Mouse (Mus musculus) embryonic stem cell, embryonic (primary cell): Measurements from ENCODE around the gene Acaca.

Experiments used
- CTCF ChIA-PET, 4 experiments: fragments of 300-600 bp in 2 of 4; fragments of 350-600 bp in 2 of 4; sonication (Branson Sonifier 250); formaldehyde crosslinking; loops; one replicate each; lab custom pipeline; 2022; ENCODE audit warnings: inconsistent platforms in 2 of 4; lab: Charles Lee
- POLR2A ChIA-PET, 4 experiments: fragments of 300-600 bp in 2 of 4; fragments of 350-600 bp in 2 of 4; sonication (Branson Sonifier 250); formaldehyde crosslinking; loops; one replicate each; lab custom pipeline; 2022; ENCODE audit warnings: antibody characterized with exemption in 4 of 4, inconsistent platforms in 1 of 4; lab: Charles Lee

The Acaca gene

DNA sequence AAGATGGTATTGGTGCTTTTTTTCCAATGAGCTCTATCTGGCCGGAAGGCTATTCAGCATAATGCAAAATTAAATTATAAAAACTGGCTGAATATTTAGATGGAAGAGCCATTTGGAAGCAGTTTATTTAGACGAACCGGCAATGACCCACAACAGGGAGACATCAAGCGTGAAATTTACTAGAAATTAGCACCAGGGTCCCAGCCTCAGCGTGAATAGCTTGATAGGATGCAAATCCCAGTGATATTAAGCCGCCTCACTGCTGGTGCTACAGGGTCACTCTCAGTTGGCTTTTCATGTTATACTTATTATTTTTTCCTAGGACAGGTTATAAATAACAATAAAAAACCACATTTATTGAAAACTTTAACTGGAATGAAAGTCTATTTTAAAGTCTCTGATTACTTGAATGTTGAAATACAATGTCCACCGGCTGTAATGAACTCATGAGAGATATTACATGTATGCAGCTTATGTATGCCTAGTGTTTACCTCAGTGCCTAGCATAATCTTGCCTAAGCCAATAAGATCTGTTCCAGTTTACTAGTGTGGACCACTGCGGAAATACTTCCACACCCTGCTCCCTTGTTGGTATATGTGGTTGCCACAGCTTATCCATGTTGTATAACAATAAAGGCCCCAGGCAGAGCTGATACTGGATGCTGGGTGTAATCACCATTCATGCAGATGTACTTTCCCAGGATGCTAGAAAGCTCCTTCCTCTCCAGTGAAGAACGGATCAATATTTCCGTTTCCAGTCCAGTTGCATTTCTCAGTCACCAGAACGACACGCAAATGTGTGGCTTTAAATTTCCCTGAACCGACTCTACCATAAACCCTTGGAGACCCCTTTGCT is 247.3 kb downstream of the Acaca start:
- CTCF ChIA-PET, result interaction anchor here in 3 of 4 experiments (0.5 to 1.3 kb wide), 4 partner anchors 12 to 286 kb away, joined by 3 to 5 read pairs (median 3); no protein-coding TSS in a partner anchor
- POLR2A ChIA-PET, result interaction anchor here in 1 of 4 experiments (1.0 to 2.4 kb wide), 9 partner anchors 9 to 99 kb away, joined by 3 to 6 read pairs (median 3); no protein-coding TSS in a partner anchor

DNA sequence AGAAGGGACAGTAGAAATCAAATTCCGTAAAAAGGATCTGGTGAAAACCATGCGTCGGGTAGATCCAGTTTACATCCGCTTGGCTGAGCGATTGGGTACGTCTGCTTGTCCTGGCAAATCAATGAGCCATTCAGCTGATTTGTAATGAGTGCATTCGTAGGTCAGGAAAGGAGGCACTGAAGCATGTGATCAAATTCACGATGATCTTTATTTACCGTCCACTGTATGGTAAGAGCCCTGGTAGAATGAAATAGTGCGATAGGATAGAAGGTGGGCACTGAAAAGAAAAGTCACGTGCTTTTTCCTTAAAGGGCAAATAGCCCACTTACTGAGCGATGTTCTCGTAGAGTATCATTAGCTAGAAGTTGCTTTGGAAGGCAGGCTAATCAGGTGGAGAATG is 253.0 kb downstream of the Acaca start:
- ChIA-PET CTCF (interaction anchor here in 2 of 4 experiments (0.6 to 1.1 kb wide), 2 partner anchors 113 to 536 kb away, joined by 3 read pairs; no protein-coding TSS in a partner anchor), POLR2A (interaction anchor here in 1 of 4 experiments (1.0 kb wide), 2 partner anchors 9 to 13 kb away, joined by 3 read pairs; no protein-coding TSS in a partner anchor)

DNA sequence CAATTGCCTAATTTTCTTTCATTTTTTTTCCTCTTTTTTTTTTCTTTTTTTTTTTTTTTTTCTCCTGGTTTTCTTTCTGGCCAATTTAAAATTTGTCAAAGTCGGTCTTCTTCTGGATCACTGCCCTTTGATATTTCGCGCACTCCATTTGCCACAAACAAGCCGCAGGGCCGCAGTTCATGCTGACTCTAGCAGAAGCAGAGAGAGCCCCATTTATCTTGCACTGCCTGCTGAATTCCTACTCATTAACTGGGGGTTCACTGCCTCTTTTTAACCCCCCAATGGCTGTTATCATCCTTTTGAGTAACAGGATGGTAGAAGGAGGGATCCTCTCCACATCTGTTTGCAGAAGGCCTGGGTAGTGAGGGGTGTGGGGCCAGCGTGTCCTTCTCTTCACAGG is 254.4 kb downstream of the Acaca start:
- CTCF ChIA-PET, result interaction anchor here in 1 of 4 experiments (0.7 kb wide), 1 partner anchor 22 kb away, joined by 3 read pairs; no protein-coding TSS in a partner anchor
- POLR2A ChIA-PET, result no interaction called here

DNA sequence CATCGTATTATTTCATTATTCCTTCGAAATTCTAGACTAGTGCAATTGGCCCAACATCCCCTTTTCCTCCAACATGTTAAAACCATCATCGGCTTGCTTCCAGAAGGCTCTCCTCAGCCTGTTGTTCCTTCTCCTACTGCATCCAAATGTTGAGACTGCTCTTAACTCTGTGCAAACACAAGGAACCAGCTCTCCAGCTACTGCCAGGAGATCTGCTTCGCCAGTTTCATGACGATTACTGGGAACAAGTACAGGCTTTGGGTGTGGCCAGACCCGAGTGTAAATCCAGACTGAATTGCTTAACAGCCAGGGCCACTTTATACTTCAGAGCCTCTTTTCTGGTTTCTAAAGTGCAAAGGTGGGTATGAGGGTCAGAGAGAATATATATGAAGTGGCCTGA is 259.9 kb downstream of the Acaca start:
- POLR2A ChIA-PET, result interaction anchor here in 1 of 4 experiments (2.1 kb wide), 1 partner anchor 13 kb away, joined by 6 read pairs; no protein-coding TSS in a partner anchor
- CTCF ChIA-PET, result no interaction called here

DNA sequence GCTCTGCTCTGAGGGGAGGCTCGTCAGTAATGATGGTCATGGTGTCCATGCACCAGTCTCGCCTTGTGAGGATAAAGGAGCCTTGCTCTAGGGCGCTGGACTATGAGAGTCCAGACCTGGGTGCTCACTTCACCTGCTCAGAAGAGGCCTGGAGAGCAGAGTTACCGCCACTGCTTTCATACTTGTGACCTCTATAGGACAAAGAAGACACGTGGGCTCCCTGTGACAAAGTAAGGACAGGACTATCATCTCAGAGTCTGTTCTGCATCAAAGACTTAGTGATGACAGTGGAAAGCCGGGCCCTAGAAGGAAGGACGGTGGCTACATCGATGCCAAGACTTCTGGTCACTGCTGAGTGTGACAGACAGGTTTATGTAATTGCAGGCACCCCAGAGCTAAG is 261.7 kb downstream of the Acaca start:
- POLR2A ChIA-PET, result interaction anchor here in 1 of 4 experiments (1.0 kb wide), 1 partner anchor 8 kb away, joined by 3 read pairs; no protein-coding TSS in a partner anchor
- CTCF ChIA-PET, result no interaction called here

DNA sequence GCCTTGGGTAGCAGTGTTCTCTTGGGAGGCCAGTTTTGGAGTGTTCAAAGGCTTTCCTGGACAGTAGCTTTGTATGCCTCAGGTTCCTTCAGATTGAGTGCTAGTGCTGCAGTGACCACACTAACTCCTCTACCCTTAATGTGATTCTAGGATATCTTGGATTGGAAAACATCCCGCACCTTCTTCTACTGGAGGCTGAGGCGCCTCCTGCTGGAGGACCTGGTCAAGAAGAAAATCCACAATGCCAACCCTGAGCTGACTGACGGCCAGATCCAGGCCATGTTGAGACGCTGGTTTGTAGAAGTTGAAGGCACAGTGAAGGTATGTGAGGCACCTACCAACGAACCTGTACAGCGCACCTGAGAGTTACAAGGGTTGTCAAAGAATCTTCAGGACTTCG is 262.6 kb downstream of the Acaca start:
- CTCF ChIA-PET, result interaction anchor here in 3 of 4 experiments (0.6 to 1.8 kb wide), 4 partner anchors 23 to 128 kb away, joined by 3 to 7 read pairs (median 5); no protein-coding TSS in a partner anchor
- POLR2A ChIA-PET, result interaction anchor here in 2 of 4 experiments (0.6 to 1.3 kb wide), 3 partner anchors 9 to 81 kb away, joined by 3 to 6 read pairs (median 3); no protein-coding TSS in a partner anchor

DNA sequence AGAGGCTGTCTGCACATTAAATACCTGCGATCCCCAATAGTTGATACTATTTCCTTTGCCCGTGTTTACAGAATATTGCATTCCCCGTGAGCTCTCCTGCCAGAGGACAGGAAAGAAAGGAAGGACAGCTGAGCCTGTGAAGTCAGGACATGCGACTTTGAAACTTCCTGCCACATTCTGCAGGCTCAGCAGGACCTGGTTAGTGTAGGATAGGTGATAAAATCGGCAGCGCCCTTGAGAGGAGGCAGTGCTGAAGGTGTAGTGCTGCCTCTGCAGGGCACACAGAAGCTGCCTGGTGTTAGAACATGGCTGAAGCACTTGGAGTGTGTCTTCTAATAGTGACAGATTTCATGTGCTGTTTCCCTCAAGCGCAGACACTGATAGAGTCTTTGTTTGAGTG is 264.1 kb downstream of the Acaca start:
- POLR2A ChIA-PET, result interaction anchor here in 3 of 4 experiments (0.6 to 1.6 kb wide), 5 partner anchors 9 to 36 kb away, joined by 3 to 6 read pairs (median 3); no protein-coding TSS in a partner anchor
- CTCF ChIA-PET, result interaction anchor here in 2 of 4 experiments (0.5 to 1.8 kb wide), 2 partner anchors 22 to 129 kb away, joined by 3 to 7 read pairs; no protein-coding TSS in a partner anchor

DNA sequence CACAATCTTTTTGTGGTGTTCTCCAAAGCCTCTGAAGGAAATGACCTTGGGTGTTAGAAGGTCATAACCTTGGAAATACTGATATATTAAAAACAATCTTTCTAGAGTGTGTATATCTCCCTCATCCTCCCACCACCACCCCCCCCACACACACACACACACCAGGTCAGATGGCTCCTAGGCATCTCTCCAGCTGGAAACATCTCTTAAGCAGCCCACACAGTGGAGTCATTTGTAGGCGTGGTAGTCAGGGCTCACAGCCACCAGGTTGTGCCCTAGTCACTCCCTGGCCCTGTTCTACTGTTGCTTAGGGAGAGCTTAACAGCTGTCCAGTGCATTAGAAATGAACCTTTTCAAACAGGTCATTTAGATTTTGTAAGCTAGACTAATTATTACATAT is 265.5 kb downstream of the Acaca start:
- ChIA-PET CTCF (interaction anchor here in 2 of 4 experiments (0.6 to 1.0 kb wide), 2 partner anchors 12 to 18 kb away, joined by 3 to 7 read pairs; no protein-coding TSS in a partner anchor), POLR2A (interaction anchor here in 1 of 4 experiments (1.0 kb wide), 1 partner anchor 15 kb away, joined by 3 read pairs; no protein-coding TSS in a partner anchor)

DNA sequence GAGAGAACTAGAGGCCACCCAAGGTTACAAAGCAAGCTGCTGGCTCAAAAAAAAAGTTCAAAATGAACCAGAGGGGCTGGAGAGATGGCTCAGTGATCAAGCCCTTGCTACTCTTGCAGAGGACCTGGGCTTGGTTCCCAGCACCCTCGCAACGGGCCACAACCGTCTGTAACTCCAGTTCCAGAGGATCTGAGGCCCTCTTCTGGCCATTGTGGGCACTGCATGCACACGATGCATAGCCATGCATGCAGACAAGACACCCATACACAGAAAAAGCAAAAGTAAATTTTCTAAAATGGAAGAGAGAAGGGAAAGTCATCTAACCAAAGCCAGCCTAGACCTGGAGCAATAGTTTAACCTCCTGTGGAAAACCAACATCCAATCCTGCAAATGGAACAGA is 277.3 kb downstream of the Acaca start:
- ChIA-PET CTCF (interaction anchor here in 2 of 4 experiments (0.6 to 1.1 kb wide), 5 partner anchors 11 to 385 kb away, joined by 3 to 9 read pairs (median 7); no protein-coding TSS in a partner anchor), POLR2A (no interaction called here)

DNA sequence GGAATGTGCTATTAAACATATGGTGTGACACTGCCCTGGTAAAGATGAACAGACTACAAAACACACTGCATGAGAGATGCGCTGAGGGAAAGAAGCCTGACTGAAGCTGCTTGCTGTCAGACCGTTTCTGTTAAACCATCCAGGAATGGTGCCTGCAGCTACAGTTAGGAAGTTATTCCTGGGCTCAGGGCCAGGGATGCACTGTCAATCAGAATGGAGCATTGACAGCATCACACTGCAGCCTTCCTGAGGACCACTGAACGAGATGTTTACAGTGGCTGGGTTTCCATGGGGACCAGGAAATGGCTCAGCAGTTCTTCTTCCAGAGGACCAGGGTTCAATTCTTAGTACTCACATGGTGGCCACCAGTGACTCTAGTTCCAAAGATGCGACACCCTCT is 280.9 kb downstream of the Acaca start:
- ChIA-PET CTCF (no interaction called here), POLR2A (interaction anchor here in 3 of 4 experiments (0.6 to 1.5 kb wide), 7 partner anchors 8 to 1962 kb away, joined by 3 to 6 read pairs (median 3); no protein-coding TSS in a partner anchor)

DNA sequence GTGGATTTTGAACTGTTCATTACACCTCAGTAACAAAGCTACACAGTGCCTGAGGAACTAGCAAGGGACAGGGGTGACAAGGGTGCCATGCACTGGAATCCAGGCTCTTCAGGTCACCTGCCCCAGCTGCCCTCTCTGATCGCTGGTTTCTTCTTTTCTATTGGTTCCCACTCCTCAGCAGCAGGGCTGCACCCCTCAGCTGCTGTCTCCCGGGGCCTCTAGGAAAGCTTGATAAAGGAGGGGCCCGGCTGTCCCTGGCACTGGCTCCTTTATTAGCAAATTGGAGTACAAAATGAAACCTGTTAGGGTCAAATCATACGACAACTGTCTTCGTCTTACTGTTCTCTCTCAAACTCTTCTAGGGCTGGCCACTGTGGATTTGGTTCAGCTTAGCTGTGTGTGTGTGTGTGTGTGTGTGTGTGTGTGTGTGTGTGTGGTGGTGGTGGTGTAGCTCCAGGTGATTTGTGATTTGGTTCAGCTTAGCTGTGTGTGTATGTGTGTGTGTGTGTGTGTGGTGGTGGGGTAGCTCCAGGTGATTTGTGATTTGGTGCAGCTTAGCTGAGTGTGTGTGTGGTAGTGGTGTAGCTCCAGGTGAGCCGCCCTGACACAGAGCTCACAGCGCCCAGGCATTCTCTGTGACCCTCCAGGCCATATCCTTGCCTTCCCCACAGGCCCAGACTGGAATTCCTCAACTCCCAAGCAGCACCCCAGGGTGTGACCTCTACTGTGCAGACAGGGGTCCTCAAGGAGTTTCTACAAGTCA is 281.6 kb downstream of the Acaca start:
- POLR2A ChIA-PET, result interaction anchor here in 3 of 4 experiments (0.6 to 2.2 kb wide), 11 partner anchors 9 to 1963 kb away, joined by 3 to 8 read pairs (median 3); partner anchors contain the start of gene Aatf (in 1 of the 3)
- CTCF ChIA-PET, result interaction anchor here in 2 of 4 experiments (0.6 to 1.6 kb wide), 4 partner anchors 13 to 387 kb away, joined by 3 to 4 read pairs (median 3); no protein-coding TSS in a partner anchor

DNA sequence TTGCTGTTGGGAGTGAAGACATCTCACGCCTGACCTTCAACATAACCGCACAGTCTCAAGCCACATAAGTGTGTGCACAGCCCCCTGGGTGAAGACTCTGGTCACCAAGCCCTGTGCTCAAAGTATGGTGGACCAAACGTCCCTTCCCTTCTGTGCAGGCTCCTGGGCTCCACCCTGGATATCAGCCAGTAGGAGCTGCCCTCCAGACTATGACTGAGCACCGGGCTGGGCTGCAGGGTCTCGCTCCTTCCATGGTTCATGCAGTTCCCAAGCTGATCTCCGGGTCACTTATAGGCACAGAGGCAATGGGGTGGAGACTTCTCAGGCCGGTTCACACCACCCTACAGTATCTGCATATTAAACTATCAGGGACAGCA is 282.2 kb downstream of the Acaca start:
- POLR2A ChIA-PET, result interaction anchor here in 3 of 4 experiments (0.6 to 2.2 kb wide), 10 partner anchors 9 to 1323 kb away, joined by 3 to 8 read pairs (median 4); partner anchors contain the start of gene Aatf (in 1 of the 3)
- CTCF ChIA-PET, result interaction anchor here in 3 of 4 experiments (0.6 to 1.6 kb wide), 5 partner anchors 13 to 1372 kb away, joined by 3 to 5 read pairs (median 3); no protein-coding TSS in a partner anchor

DNA sequence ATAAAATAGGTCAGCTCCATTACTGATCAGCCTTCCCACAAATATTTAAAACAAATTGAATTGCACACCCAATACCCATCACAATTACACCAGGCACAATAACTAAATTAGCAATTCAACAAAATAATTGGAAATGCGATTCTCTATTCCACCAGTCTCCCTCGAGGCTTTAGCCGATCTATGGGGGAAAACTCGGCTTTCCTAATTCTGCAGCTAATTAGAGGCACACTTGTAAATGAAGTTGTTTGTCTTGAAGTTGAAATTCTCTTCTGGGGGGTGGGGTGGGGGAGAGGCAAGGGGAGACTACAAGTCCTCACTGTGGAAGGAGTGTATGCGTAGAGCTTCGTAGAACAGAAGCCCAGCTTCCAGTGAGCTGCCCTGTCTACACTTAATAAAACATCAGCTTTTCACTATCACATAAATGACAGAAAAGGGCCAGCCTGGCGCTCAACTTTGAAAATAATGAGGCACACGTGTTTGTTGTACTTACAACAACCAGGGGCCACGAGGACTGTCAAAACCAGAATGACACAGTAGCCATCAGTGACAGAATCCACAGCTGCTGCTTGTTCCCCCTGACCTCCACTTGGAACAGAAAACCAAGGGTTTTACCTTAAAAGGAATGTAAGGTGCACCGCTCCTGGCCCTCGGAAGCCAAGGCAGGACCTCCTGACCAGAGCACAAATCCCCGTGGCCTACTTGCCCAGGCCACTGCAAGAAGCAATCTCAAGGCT is 282.9 kb downstream of the Acaca start:
- POLR2A ChIA-PET, result interaction anchor here in 3 of 4 experiments (0.6 to 2.2 kb wide), 11 partner anchors 9 to 532 kb away, joined by 3 to 8 read pairs (median 3); partner anchors contain the start of gene Aatf (in 1 of the 3)
- CTCF ChIA-PET, result interaction anchor here in 3 of 4 experiments (0.5 to 1.6 kb wide), 6 partner anchors 17 to 1373 kb away, joined by 3 to 5 read pairs (median 3); no protein-coding TSS in a partner anchor

DNA sequence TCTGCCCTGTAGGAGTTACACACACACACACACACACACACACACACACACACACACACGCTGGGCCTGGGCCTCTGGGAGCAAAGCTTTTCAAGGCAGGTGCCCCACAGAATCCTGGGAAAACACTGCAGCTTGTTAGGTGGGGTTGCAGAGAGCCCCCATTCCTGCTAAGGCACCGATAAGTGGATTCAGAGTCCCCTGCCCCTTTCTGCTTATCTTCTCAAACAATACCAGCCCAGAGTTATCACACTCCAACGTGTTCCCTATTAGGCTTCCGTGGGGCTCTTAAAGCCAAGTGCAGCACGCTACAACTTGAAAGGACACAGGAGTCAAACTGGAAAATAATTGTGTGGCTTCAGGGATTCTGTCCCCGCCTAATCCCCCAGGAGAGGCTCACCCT is 283.6 kb downstream of the Acaca start:
- ChIA-PET POLR2A (interaction anchor here in 2 of 4 experiments (1.1 to 2.2 kb wide), 5 partner anchors 11 to 457 kb away, joined by 3 to 8 read pairs (median 5); partner anchors contain the start of genes Aatf (in 1 of the 2) and Ggnbp2 (in 1 of the 2)), CTCF (interaction anchor here in 3 of 4 experiments (0.5 to 1.6 kb wide), 7 partner anchors 18 to 407 kb away, joined by 3 to 5 read pairs (median 3); partner anchors contain the start of gene Mrm1 (in 1 of the 3))

DNA sequence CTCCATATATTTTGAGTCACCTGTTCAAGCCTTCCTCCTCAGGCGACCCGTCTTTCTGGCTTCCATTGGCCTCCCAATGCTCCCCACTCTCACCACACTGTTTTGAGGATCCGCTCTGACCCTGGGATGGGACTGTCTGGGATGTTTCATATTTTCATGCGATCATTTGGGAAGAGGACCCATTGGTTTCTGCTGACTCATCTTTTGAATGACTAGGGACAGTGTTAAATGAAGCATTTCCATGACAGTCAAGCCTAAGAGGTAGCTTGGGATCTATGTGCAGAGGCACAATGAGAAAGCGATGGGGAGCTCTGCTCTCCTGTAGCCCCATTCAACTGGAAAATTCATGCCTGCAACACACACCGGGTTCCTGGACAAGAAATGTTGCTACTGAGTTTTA is 291.3 kb downstream of the Acaca start:
- ChIA-PET CTCF (interaction anchor here in 2 of 4 experiments (0.7 to 1.4 kb wide), 3 partner anchors 14 to 15 kb away, joined by 3 to 9 read pairs (median 3); no protein-coding TSS in a partner anchor), POLR2A (interaction anchor here in 1 of 4 experiments (2.0 kb wide), 1 partner anchor 9 kb away, joined by 6 read pairs; no protein-coding TSS in a partner anchor)
